Mouse (Mus musculus) activated CD4-positive, CD25-positive, alpha-beta regulatory T cell, adult 4 months (primary cell): ENCODE data around the gene Tanc2. TPM values are rescaled to one million over a fixed set of nuclear protein-coding genes. Genes with fewer than 3 reads are reported as not detected.

Experiments used
- ATAC-seq: one replicate; pipeline ENCODE4 v1.8.0; 2017
- polyA plus RNA-seq, 2 experiments: library from polyadenylated mRNA; unstranded; fragments of 100-300 nt; shearing (Covaris generic); gene quantifications; one replicate each; pipeline ENCODE4 v1.2.1; 2017

Gene Tanc2
- under 1 TPM; 0.41 to 0.48 TPM for polyA plus RNA-seq

GRCm38 (mm10) chr11:105589877-105590641 lies at the start of gene Tanc2:
Gene Tanc2, plus strand, starts transcription at chr11:105589986.
- ATAC-seq, result peak; percentile 54

GRCm38 (mm10) chr11:105540781-105541180 lies 49.0 kb upstream of the Tanc2 start:
- ATAC-seq, result no peak

- ATAC-seq, result no peak
Measured at GRCm38 (mm10) chr11:105541366-105541765, 48.4 kb upstream of the Tanc2 start.

GRCm38 (mm10) chr11:105542129-105542528 lies 47.7 kb upstream of the Tanc2 start:
- ATAC-seq, result no peak

GRCm38 (mm10) chr11:105545801-105546200 lies 44.0 kb upstream of the Tanc2 start:
- ATAC-seq, result no peak

- ATAC-seq, result no peak
Measured at GRCm38 (mm10) chr11:105546393-105546792, 43.4 kb upstream of the Tanc2 start.

GRCm38 (mm10) chr11:105548383-105548782 lies 41.4 kb upstream of the Tanc2 start:
- no peak for ATAC-seq

GRCm38 (mm10) chr11:105549164-105550121 lies 40.3 kb upstream of the Tanc2 start:
- ATAC-seq, result no peak

GRCm38 (mm10) chr11:105557285-105557684 lies 32.5 kb upstream of the Tanc2 start:
- no peak for ATAC-seq

GRCm38 (mm10) chr11:105558091-105558490 lies 31.7 kb upstream of the Tanc2 start:
- ATAC-seq, result no peak

GRCm38 (mm10) chr11:105558803-105559505 lies 30.8 kb upstream of the Tanc2 start:
- no peak for ATAC-seq

- ATAC-seq, result no peak
Measured at GRCm38 (mm10) chr11:105563546-105563945, 26.2 kb upstream of the Tanc2 start.

GRCm38 (mm10) chr11:105567221-105567641 lies 22.6 kb upstream of the Tanc2 start:
- no peak for ATAC-seq

- ATAC-seq, result no peak
Measured at GRCm38 (mm10) chr11:105571996-105572395, 17.8 kb upstream of the Tanc2 start.

- no peak for ATAC-seq
Measured at GRCm38 (mm10) chr11:105574241-105574640, 15.5 kb upstream of the Tanc2 start.

GRCm38 (mm10) chr11:105577211-105577610 lies 12.6 kb upstream of the Tanc2 start:
- ATAC-seq, result no peak

GRCm38 (mm10) chr11:105582020-105582419 lies 7.8 kb upstream of the Tanc2 start:
- ATAC-seq, result no peak

GRCm38 (mm10) chr11:105589231-105589876 lies 432 bp upstream of the Tanc2 start:
- peak; percentile 38 for ATAC-seq

GRCm38 (mm10) chr11:105591905-105592304 lies 2.1 kb downstream of the Tanc2 start:
- no peak for ATAC-seq

- ATAC-seq, result no peak
Measured at GRCm38 (mm10) chr11:105602177-105602576, 12.4 kb downstream of the Tanc2 start.

GRCm38 (mm10) chr11:105626201-105626600 lies 36.4 kb downstream of the Tanc2 start:
- ATAC-seq, result no peak

- ATAC-seq, result no peak
Measured at GRCm38 (mm10) chr11:105643995-105644394, 54.2 kb downstream of the Tanc2 start.
